Mouse (Mus musculus): ENCODE results near the gene Prkcsh. TPM values are rescaled to one million over a fixed set of nuclear protein-coding genes. Genes with fewer than 3 reads are reported as not detected.

Gene Prkcsh
- polyA plus RNA-seq (2015; fragmentation: Nextera tagmentation; extraction: Ambion mirVana) = 120 and 125 TPM in 2 replicates

DNA sequence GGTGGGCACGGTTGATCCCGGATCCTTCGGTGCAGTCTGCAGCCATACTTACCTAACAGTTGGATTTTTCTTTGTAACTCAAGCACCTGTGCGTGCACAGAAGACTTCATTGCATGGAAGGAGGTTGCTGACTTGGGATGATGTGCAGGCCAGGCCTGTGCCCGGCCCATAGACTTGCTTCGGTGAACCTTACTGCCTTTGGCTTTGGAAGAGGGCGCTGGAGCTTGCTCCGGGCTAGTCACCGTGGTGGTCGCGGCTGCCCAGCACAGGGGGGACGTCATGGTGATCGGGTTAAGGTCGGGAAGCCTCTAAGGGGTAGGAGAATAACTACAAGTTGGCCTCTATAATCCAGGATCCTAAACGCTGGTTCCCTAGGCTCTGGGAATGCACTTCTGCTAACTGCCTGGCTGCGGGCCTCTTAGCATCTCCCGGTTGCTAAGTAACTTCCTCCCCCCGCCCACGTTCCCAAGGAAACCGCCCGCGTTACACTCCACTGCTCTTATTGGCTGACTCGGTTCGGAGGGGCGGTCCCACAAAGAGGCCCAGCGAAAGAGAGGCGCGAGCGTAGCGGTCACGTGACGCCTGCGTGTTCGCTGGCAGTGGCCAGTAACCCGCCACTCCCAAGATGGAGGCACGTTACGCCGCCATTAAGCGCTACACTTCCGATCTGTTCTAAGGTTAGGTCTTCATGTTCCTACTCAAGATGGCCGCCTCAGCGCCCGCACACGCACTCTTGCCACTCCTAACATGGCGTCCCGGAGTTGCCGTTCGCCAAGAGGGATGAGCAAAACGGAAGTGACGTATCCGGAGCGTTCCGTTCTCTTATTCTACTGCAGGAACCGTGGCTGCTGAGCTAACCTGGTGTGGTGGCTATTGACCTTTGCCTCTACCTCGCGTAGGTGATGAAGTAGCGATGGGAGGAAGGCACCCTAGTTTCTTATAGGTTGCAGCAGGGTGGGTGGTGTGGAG is at the start of gene Prkcsh, which contains the start of gene Ccdc151:
Prkcsh (plus strand) TSS at position 613 of the 969 bp plus-strand sequence.
Ccdc151 (minus strand) TSS at position 441 of the 969 bp plus-strand sequence.
- Histone ChIP-seq H3K36me3 (peaks cover 37% of the 10 kb centered on the region), H3K9me3 (no peaks in the 10 kb centered on the region), H3K4me3 (peak within 1 kb of the TSS; percentile 76), H3K4me2 (peak within 1 kb of the TSS; percentile 81), H3K27me3 (no peaks in the 10 kb centered on the region), H3K27ac (peak within 1 kb of the TSS; percentile 60), H3K9ac (peak within 1 kb of the TSS; percentile 75), H3K4me1 (peaks cover 23% of the 10 kb centered on the region)
- 6% methylated on average over 57 of the region's 57 CpGs for WGBS
- peak; percentile 99 for ATAC-seq (ENCODE audit: insufficient number of reproducible peaks, insufficient read depth, low FRiP score, low TSS enrichment, low read depth)

DNA sequence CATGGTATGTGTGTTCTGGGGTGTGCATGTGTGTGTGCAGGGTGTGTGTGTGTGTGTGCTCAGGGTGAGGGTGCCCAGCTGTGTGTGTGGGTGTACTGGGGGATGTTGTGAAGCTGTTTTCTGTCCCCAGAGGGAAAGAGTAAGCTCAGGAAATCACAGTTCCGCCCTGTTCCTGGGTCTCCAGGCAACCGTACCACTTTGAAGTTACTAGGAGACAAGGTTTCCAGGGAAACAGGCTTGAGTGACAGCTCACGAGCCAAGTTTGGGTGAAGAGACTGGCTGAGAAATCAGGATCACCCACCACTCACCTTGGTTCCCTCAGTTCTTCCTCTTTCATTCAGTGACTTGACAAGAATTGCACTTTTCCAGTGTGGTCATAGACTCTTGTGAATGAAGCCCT is 49.0 kb upstream of the Prkcsh start:
- whole genome bisulfite sequencing = 13% methylated on average over 3 of the region's 3 CpGs
- ATAC-seq (ENCODE audit: insufficient number of reproducible peaks, insufficient read depth, low FRiP score, low TSS enrichment, low read depth) = no peak
- no peak overlapping the region for H3K27ac ChIP-seq
- H3K4me3 ChIP-seq = no peak overlapping the region
- H3K4me1 ChIP-seq = peaks cover 6% of the 10 kb centered on the region
- peaks cover 3% of the 10 kb centered on the region for H3K27me3 ChIP-seq
- no peak overlapping the region for H3K4me2 ChIP-seq
- peaks cover 7% of the 10 kb centered on the region; the same call in 1 of the 2 replicates for H3K36me3 ChIP-seq
- no peak overlapping the region for H3K9ac ChIP-seq
- H3K9me3 ChIP-seq = no peaks in the 10 kb centered on the region

- Histone ChIP-seq H3K4me3 (no peak overlapping the region), H3K27ac (no peak overlapping the region), H3K4me1 (peaks cover 6% of the 10 kb centered on the region), H3K36me3 (peaks cover 7% of the 10 kb centered on the region; the same call in 1 of the 2 replicates), H3K4me2 (peak overlapping the region; percentile 71; the same call in 1 of the 2 replicates), H3K9ac (no peak overlapping the region), H3K27me3 (peaks cover 9% of the 10 kb centered on the region), H3K9me3 (no peaks in the 10 kb centered on the region)
- no peak for ATAC-seq (ENCODE audit: insufficient number of reproducible peaks, insufficient read depth, low FRiP score, low TSS enrichment, low read depth)
- 80% methylated on average over 3 of the region's 3 CpGs for WGBS
These were observed 48.0 kb upstream of the Prkcsh start for GRCm38 (mm10) chr9:21954635-21955034.

DNA sequence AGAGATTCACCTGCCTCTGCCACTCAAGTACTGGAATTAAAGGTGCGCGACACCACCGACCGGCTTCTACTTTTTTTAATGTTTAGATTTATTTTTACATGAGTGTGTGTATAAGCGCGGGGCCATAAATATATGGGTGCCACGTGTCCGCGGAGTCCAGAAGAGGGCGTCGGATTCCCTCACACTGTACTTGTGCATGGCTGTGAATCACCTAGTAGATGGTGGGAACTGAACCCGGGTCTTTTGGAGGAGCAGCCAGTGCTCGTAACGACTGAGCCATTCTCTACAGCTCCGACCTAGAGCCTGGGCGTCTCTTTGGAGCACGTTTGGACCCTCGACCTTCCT is 47.4 kb upstream of the Prkcsh start:
- Histone ChIP-seq H3K36me3 (peaks cover 7% of the 10 kb centered on the region; the same call in 1 of the 2 replicates), H3K9ac (peak overlapping the region; percentile 82), H3K4me1 (peaks cover 6% of the 10 kb centered on the region), H3K4me3 (peak overlapping the region; percentile 72), H3K9me3 (no peaks in the 10 kb centered on the region), H3K27ac (peak overlapping the region; percentile 91), H3K27me3 (peaks cover 14% of the 10 kb centered on the region), H3K4me2 (peak overlapping the region; percentile 71)
- no peak; the same call in 1 of the 2 replicates for ATAC-seq (ENCODE audit: insufficient number of reproducible peaks, insufficient read depth, low FRiP score, low TSS enrichment, low read depth)
- WGBS = 2% methylated on average over 18 of the region's 18 CpGs

GRCm38 (mm10) chr9:21955570-21956281 is 46.9 kb upstream of the Prkcsh start, which contains the start of gene Swsap1:
Swsap1 (plus strand) TSS chr9:21955755.
- peak within 1 kb of the TSS; percentile 72 for H3K4me3 ChIP-seq
- WGBS = under 1% methylated on average over 53 of the region's 54 CpGs
- peak; percentile 98 for ATAC-seq (ENCODE audit: insufficient number of reproducible peaks, insufficient read depth, low FRiP score, low TSS enrichment, low read depth)

GRCm38 (mm10) chr9:21958372-21958771 is 44.2 kb upstream of the Prkcsh start:
- H3K4me2 ChIP-seq = no peak overlapping the region
- no peak overlapping the region for H3K4me3 ChIP-seq
- H3K9ac ChIP-seq = no peak overlapping the region
- peaks cover 46% of the 10 kb centered on the region for H3K27me3 ChIP-seq
- H3K27ac ChIP-seq = no peak overlapping the region
- peaks cover 7% of the 10 kb centered on the region; the same call in 1 of the 2 replicates for H3K36me3 ChIP-seq
- no peaks in the 10 kb centered on the region for H3K9me3 ChIP-seq
- no peak for ATAC-seq (ENCODE audit: insufficient number of reproducible peaks, insufficient read depth, low FRiP score, low TSS enrichment, low read depth)
- H3K4me1 ChIP-seq = peaks cover 36% of the 10 kb centered on the region
- 76% methylated on average over 5 of the region's 5 CpGs for WGBS

More at GRCm38 (mm10) chr9:21955570-21956281, 46.9 kb upstream of the Prkcsh start, which contains the start of gene Swsap1:
- Histone ChIP-seq H3K4me1 (peaks cover 10% of the 10 kb centered on the region), H3K9ac (peak within 1 kb of the TSS; percentile 82), H3K27ac (peak within 1 kb of the TSS; percentile 91), H3K36me3 (peaks cover 7% of the 10 kb centered on the region; the same call in 1 of the 2 replicates), H3K4me2 (peak within 1 kb of the TSS; percentile 71), H3K9me3 (no peaks in the 10 kb centered on the region), H3K27me3 (peaks cover 20% of the 10 kb centered on the region)

- Histone ChIP-seq H3K4me1 (peaks cover 39% of the 10 kb centered on the region), H3K4me2 (no peak overlapping the region), H3K36me3 (peaks cover 7% of the 10 kb centered on the region; the same call in 1 of the 2 replicates), H3K27ac (no peak overlapping the region), H3K4me3 (no peak overlapping the region), H3K9me3 (no peaks in the 10 kb centered on the region), H3K9ac (no peak overlapping the region), H3K27me3 (peaks cover 55% of the 10 kb centered on the region)
- no peak for ATAC-seq (ENCODE audit: insufficient number of reproducible peaks, insufficient read depth, low FRiP score, low TSS enrichment, low read depth)
- WGBS = 81% methylated on average over 7 of the region's 7 CpGs
These were observed 43.4 kb upstream of the Prkcsh start for GRCm38 (mm10) chr9:21959244-21959643.

DNA sequence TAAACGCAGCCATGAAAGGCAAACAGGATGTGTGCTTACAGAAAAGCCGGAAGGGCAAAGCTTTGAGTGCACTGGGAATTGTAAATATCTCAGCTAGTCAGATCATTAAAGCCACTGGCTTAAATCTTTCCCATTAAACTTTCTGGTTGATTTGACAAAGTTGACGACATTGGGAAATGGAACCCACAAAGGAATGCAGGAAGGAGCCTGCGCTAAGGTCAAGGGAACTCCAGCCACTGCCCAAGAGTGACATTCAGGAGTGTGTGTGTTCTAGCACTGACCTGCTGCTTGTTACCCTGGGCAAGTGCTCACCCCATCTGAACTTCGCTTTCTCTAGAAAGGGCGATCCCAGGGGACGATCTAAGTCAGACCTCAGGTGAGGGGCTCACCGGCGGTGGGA is 42.5 kb upstream of the Prkcsh start:
- peaks cover 59% of the 10 kb centered on the region for H3K27me3 ChIP-seq
- H3K4me3 ChIP-seq = no peak overlapping the region
- peak overlapping the region; percentile 84; the same call in 1 of the 2 replicates for H3K4me2 ChIP-seq
- no peaks in the 10 kb centered on the region for H3K9me3 ChIP-seq
- peaks cover 7% of the 10 kb centered on the region; the same call in 1 of the 2 replicates for H3K36me3 ChIP-seq
- WGBS = 49% methylated on average over 9 of the region's 9 CpGs
- H3K4me1 ChIP-seq = peaks cover 39% of the 10 kb centered on the region
- no peak for ATAC-seq (ENCODE audit: insufficient number of reproducible peaks, insufficient read depth, low FRiP score, low TSS enrichment, low read depth)
- no peak overlapping the region for H3K9ac ChIP-seq
- no peak overlapping the region for H3K27ac ChIP-seq

- H3K9ac ChIP-seq = no peak overlapping the region
- peak overlapping the region; percentile 84 for H3K4me2 ChIP-seq
- H3K27ac ChIP-seq = no peak overlapping the region
- peaks cover 39% of the 10 kb centered on the region for H3K4me1 ChIP-seq
- H3K4me3 ChIP-seq = 0 out of 2 replicates have a peak overlapping the region, but pooled peaks have one; percentile 1
- ATAC-seq (ENCODE audit: insufficient number of reproducible peaks, insufficient read depth, low FRiP score, low TSS enrichment, low read depth) = no peak
- H3K36me3 ChIP-seq = peaks cover 7% of the 10 kb centered on the region; the same call in 1 of the 2 replicates
- H3K9me3 ChIP-seq = no peaks in the 10 kb centered on the region
- peaks cover 59% of the 10 kb centered on the region for H3K27me3 ChIP-seq
- 12% methylated on average over 26 of the region's 26 CpGs for WGBS
These were observed 41.9 kb upstream of the Prkcsh start for GRCm38 (mm10) chr9:21960558-21961208.

- Histone ChIP-seq H3K9me3 (no peaks in the 10 kb centered on the region), H3K4me2 (peak overlapping the region; percentile 84), H3K9ac (peak overlapping the region; percentile 61), H3K36me3 (peaks cover 7% of the 10 kb centered on the region; the same call in 1 of the 2 replicates), H3K27ac (no peak overlapping the region), H3K4me3 (peak overlapping the region; percentile 49), H3K27me3 (peaks cover 59% of the 10 kb centered on the region), H3K4me1 (peaks cover 36% of the 10 kb centered on the region)
- WGBS = 1% methylated on average over 35 of the region's 35 CpGs
- ATAC-seq (ENCODE audit: insufficient number of reproducible peaks, insufficient read depth, low FRiP score, low TSS enrichment, low read depth) = no peak
These were observed 41.1 kb upstream of the Prkcsh start for GRCm38 (mm10) chr9:21961366-21961980.

Measured in embryonic facial prominence, embryonic 13.5 days (tissue).